Mouse (Mus musculus): ENCODE data around the gene Fxn.

- no peak for TF ChIP-seq CTCF (conservative IDR thresholded peaks at IDR 0.05 in 1 of 2, IDR thresholded peaks at IDR 0.05 in 1 of 2; ENCODE audit: low read depth in 2 of 2, low read length in 2 of 2)
- TF ChIP-seq HCFC1 (IDR thresholded peaks at IDR 0.05; ENCODE audit: low read depth, low read length) = no peak
- no peak for TF ChIP-seq TCF12 (IDR thresholded peaks at IDR 0.05; ENCODE audit: low read depth, low read length)
- no peak for TF ChIP-seq JUN (IDR thresholded peaks at IDR 0.05; ENCODE audit: insufficient read depth, low read depth, low read length)
- no peak for TF ChIP-seq POLR2A (IDR thresholded peaks at IDR 0.05; ENCODE audit: low read depth, low read length)
- no peak for TF ChIP-seq MAFK (IDR thresholded peaks at IDR 0.05; ENCODE audit: insufficient replicate concordance, low read length)
- no peak for TF ChIP-seq ZKSCAN1 (IDR thresholded peaks at IDR 0.05; ENCODE audit: borderline replicate concordance, low read depth, low read length)
- TF ChIP-seq ZC3H11A (IDR thresholded peaks at IDR 0.05; ENCODE audit: low read depth, low read length) = no peak
Measured at GRCm38 (mm10) chr19:24325692-24326091, 45.3 kb upstream of the Fxn start.
